Mouse (Mus musculus): ENCODE data around the gene Txlna. TPM values are rescaled to one million over a fixed set of nuclear protein-coding genes. Genes with fewer than 3 reads are reported as not detected.

The Txlna gene
- polyA plus RNA-seq, 1 experiment from 2014 or later = 92.7 TPM

DNA sequence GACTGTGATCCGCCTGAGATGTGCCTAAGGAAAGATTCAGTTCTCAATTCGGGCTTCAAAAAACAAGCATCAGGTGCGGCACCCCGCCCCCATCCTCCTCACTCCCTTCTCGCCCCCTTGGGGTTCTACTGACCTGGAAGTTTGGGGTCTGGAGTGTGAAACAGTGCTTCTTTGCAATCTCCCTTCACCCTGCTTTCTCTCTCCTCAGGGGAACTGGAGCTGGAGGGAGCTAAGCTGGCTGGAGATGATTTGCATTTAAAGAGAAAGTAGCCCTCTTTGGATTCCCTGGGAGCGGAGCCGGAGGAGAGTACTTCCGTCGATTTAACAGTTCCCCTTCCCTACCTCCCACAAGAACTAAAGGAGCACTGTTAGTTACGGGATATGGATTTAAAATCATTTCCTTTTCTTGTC, 17.2 kb downstream of the Txlna start, which contains the start of gene Ccdc28b:
Ccdc28b (minus strand) TSS at position 267 of the 411 bp plus-strand sequence.
- Histone ChIP-seq H3K27me3 (no peaks in the 10 kb centered on the region), H3K9me3 (no peaks in the 10 kb centered on the region), H3K4me3 (peak within 1 kb of the TSS; percentile 61), H3K4me1 (peaks cover 44% of the 10 kb centered on the region), H3K27ac (peak within 1 kb of the TSS; percentile 89), H3K9ac (peak within 1 kb of the TSS; percentile 58), H3K4me2 (peak within 1 kb of the TSS; percentile 79), H3K36me3 (peaks cover 32% of the 10 kb centered on the region)
- WGBS = 0% methylated on average over 10 of the region's 10 CpGs
- no peak for ATAC-seq (ENCODE audit: insufficient number of reproducible peaks, low FRiP score, low TSS enrichment, low read depth)

DNA sequence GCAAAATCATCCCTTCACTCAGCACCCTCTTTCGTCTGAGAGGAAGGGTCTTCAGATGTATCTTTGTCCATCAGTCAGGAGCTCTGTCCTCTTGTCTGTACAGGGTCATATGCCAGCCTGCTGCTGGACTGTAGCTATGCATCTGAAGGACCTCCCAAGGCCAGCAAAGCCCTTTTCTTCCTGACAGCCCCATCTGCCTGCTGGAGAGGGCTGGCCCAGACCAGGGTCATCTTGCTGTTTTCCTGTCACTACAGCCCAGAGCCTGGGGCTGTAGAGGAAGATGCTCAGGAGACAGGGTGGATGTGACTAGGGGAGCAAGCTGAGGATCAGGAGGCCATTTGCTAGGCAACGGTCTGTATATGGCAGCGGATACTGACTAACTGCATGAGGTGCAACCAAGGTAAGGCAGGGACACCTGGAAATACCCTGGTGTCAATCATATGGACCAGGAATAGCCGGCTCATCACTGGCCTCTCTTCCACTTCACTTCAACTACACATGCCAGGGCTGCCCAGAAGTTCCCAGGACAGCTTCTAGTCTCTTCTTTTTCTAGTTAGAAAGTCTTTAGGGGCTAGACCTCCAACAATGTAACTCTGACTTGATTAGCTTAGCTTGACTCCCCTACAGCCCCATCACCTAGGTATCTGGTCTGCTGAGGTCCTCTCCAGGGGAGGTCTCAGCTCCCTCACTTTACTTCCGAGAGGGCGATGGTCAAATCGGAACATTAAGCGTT, 17.9 kb downstream of the Txlna start:
- Histone ChIP-seq H3K9ac (peak overlapping the region; percentile 58), H3K36me3 (peaks cover 24% of the 10 kb centered on the region), H3K27me3 (no peaks in the 10 kb centered on the region), H3K4me3 (peak overlapping the region; percentile 61), H3K4me2 (peak overlapping the region; percentile 79), H3K27ac (peak overlapping the region; percentile 89), H3K4me1 (peaks cover 51% of the 10 kb centered on the region), H3K9me3 (no peaks in the 10 kb centered on the region)
- ATAC-seq (ENCODE audit: insufficient number of reproducible peaks, low FRiP score, low TSS enrichment, low read depth) = no peak
- 23% methylated on average over 8 of the region's 8 CpGs for WGBS

GRCm38 (mm10) chr4:129622120-129622802, 18.6 kb downstream of the Txlna start:
- H3K9me3 ChIP-seq = no peaks in the 10 kb centered on the region
- ATAC-seq (ENCODE audit: insufficient number of reproducible peaks, low FRiP score, low TSS enrichment, low read depth) = no peak
- H3K4me2 ChIP-seq = peak overlapping the region; percentile 79; the same call in 1 of the 2 replicates
- H3K27ac ChIP-seq = peak overlapping the region; percentile 43; the same call in 1 of the 2 replicates
- no peaks in the 10 kb centered on the region for H3K27me3 ChIP-seq
- 73% methylated on average over 11 of the region's 11 CpGs for WGBS
- H3K9ac ChIP-seq = peak overlapping the region; percentile 58; the same call in 1 of the 2 replicates
- H3K36me3 ChIP-seq = peaks cover 19% of the 10 kb centered on the region
- no peak overlapping the region for H3K4me3 ChIP-seq
- peaks cover 54% of the 10 kb centered on the region for H3K4me1 ChIP-seq

DNA sequence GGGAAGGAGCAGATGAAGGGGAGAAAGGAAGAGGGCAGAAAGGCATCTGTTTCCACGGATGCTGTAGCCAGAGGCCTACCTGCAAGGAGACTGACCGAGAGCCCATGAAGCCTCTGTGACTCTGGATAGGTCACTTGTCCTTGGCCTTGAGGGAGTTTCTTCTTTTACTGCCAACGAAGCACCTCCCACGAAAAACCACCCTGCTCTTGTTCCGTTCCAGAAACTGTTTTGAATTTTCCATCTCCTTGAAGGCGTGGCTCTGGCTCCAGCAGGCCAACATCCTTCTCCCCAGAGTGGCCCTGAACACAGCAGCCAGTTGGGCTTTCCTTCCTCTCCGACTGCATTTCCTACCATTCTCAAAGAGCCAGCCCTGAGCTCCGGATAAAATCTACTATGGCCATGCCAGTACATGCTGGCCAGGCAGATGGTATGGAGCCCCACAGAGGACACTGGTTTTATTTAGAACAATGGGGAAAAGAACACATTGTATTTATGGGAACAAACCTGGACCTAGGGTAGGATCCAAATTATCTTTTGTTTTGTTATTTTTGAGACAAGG, 19.5 kb downstream of the Txlna start:
- Histone ChIP-seq H3K27ac (peak overlapping the region; percentile 43), H3K4me1 (peaks cover 54% of the 10 kb centered on the region), H3K36me3 (peaks cover 19% of the 10 kb centered on the region), H3K4me2 (no peak overlapping the region), H3K27me3 (no peaks in the 10 kb centered on the region), H3K9ac (no peak overlapping the region), H3K4me3 (no peak overlapping the region), H3K9me3 (no peaks in the 10 kb centered on the region)
- WGBS = 74% methylated on average over 8 of the region's 8 CpGs
- ATAC-seq (ENCODE audit: insufficient number of reproducible peaks, low FRiP score, low TSS enrichment, low read depth) = no peak

DNA sequence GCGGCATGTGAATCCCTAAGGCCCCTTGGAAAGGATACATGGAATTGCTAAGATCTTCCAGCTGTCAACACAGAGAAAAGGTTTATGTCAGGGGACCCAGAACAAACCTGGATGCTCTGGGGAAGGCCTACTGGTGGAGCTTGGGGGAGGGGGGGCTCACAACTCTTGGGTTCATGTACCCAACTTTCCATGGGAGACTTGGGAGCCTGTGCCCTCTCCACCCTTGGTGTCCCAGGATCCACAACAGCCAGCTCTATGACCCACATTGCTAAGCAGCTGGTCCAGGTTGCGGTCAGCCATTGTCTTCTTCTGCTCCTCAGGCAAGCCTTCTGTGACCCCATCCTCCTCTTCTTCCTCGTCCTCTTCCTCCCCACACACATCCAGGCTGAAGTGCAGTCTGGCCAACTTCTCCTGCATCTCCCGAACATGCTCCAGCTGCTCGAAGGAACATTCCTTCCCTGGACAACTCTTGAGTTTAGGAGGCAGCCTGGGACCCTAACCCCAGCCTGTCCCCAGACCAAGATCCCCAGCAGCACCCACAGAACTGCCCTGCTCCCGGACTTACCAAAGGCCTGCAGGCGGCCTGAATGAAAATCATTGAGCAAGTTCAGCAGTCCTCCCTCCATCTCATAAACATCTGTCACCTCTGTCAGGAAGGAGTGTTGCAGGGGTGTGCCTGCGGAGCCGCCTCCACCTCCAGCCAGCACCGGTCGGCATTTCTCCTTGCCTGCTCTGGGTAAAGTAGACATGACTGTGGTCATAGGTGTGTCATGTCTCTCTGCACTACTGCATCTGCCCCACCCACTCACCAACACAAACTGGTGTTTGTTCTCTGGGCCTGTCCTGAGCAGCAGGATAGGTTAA, 20.2 kb downstream of the Txlna start:
- peaks cover 19% of the 10 kb centered on the region for H3K36me3 ChIP-seq
- 82% methylated on average over 11 of the region's 11 CpGs for WGBS
- H3K27ac ChIP-seq = peak overlapping the region; percentile 43
- no peaks in the 10 kb centered on the region for H3K27me3 ChIP-seq
- ATAC-seq (ENCODE audit: insufficient number of reproducible peaks, low FRiP score, low TSS enrichment, low read depth) = no peak
- no peak overlapping the region for H3K9ac ChIP-seq
- peaks cover 53% of the 10 kb centered on the region for H3K4me1 ChIP-seq
- H3K9me3 ChIP-seq = no peaks in the 10 kb centered on the region
- H3K4me2 ChIP-seq = no peak overlapping the region
- no peak overlapping the region for H3K4me3 ChIP-seq

DNA sequence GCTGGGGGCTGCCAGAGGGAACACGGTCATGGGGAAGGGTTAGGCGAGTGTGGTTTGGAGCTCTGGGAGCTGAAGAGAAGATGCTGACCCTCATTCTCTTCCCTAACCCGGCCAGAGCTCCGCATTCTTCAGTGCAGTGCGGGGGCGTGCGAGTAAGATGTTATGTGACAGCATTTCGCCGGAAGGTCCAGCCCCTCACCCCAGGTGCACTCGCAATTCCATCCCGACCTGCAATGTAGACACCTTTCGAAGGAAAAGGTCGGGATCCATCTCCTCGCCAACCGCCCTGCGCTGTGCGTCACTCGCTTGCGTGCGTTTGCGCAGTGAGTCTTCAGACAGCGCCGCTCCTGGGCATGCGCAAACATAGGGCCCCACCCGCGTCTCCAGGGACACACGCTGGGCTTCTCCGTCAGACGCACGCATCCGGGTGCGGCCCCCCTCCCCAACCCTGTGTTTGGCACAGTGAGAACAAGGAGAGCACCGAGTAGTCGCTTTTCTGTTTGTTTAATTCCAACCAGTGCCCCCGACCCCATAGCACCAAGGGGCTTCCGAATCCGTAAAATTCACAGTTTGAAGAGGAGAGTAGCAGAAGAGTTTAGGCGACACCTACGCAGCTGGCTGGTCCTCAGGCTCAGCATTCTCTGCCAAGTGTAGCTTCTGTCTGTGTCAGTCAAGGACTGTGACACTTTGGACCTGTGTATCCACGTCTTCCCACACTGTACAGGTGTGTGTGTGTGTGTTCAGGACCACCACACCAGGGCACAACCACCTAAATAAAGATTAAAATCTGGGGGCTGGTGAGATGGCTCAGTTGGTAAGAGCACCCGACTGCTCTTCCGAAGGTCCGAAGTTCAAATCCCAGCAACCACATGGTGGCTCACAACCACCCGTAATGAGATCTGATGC, 21.8 kb downstream of the Txlna start, which contains the start of gene Iqcc:
Iqcc (minus strand) TSS at position 314 of the 906 bp plus-strand sequence.
- WGBS = 4% methylated on average over 44 of the region's 44 CpGs
- Histone ChIP-seq H3K9ac (peak within 1 kb of the TSS; percentile 71), H3K4me3 (peak within 1 kb of the TSS; percentile 67), H3K27ac (peak within 1 kb of the TSS; percentile 93), H3K9me3 (no peaks in the 10 kb centered on the region), H3K4me1 (peaks cover 37% of the 10 kb centered on the region), H3K27me3 (no peaks in the 10 kb centered on the region), H3K4me2 (peak within 1 kb of the TSS; percentile 73), H3K36me3 (peaks cover 20% of the 10 kb centered on the region)
- ATAC-seq (ENCODE audit: insufficient number of reproducible peaks, low FRiP score, low TSS enrichment, low read depth) = peak; percentile 88

DNA sequence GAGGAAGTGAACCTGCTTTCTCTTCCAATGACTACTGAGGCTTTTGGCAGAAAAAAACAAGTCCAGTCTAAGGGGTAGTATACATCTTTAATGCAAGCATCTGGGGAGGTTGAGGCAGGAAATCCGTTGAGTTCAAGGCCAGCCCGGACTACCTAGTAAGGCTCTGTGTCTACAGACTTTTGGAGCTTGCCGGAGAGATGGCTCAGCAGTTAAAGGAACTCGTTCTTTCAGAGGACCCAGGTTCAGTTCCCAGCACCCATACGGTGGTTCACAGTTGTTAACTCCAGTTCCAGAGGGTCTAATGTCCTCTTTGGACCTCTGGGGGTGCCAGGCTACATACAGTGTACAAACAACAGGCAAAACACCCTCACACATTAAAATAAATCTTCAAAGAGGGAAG, 22.8 kb downstream of the Txlna start:
- Histone ChIP-seq H3K27ac (no peak overlapping the region; the same call in 1 of the 2 replicates), H3K4me1 (peaks cover 34% of the 10 kb centered on the region), H3K27me3 (no peaks in the 10 kb centered on the region), H3K4me3 (peak overlapping the region; percentile 67), H3K36me3 (peaks cover 20% of the 10 kb centered on the region), H3K4me2 (peak overlapping the region; percentile 73), H3K9me3 (no peaks in the 10 kb centered on the region), H3K9ac (0 out of 2 replicates have a peak overlapping the region, but pooled peaks have one; percentile 71)
- WGBS = 94% methylated on average over 5 of the region's 5 CpGs
- no peak for ATAC-seq (ENCODE audit: insufficient number of reproducible peaks, low FRiP score, low TSS enrichment, low read depth)

GRCm38 (mm10) chr4:129617121-129617641, 23.7 kb downstream of the Txlna start:
- 92% methylated on average over 7 of the region's 7 CpGs for WGBS
- Histone ChIP-seq H3K4me2 (no peak overlapping the region), H3K36me3 (peaks cover 20% of the 10 kb centered on the region), H3K9ac (no peak overlapping the region), H3K27ac (no peak overlapping the region), H3K27me3 (no peaks in the 10 kb centered on the region), H3K4me3 (no peak overlapping the region), H3K4me1 (peaks cover 26% of the 10 kb centered on the region), H3K9me3 (no peaks in the 10 kb centered on the region)
- no peak for ATAC-seq (ENCODE audit: insufficient number of reproducible peaks, low FRiP score, low TSS enrichment, low read depth)

DNA sequence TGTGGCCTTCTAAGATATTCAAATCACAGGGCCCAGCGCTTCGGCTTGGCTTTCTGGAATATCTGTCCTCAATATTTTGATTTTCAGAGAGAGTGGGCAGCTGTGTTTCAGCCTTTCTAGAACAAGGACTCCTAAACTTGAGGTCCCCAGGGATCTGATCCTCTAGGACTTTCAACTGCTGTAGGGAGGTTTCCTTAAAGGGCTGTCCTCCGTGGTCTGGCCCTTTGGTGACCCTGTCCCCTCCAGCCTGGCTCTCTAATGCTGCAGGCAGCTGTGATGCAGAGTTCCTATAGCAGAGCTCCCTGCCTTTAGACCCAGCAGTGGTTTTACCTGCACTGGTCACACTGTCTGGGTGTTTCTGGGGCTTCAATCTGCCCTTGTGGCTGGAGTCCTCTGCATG, 24.2 kb downstream of the Txlna start:
- 88% methylated on average over 3 of the region's 3 CpGs for WGBS
- H3K4me1 ChIP-seq = peaks cover 20% of the 10 kb centered on the region
- H3K27me3 ChIP-seq = no peaks in the 10 kb centered on the region
- no peak overlapping the region for H3K4me2 ChIP-seq
- H3K27ac ChIP-seq = no peak overlapping the region
- no peaks in the 10 kb centered on the region for H3K9me3 ChIP-seq
- peaks cover 20% of the 10 kb centered on the region for H3K36me3 ChIP-seq
- H3K4me3 ChIP-seq = no peak overlapping the region
- no peak for ATAC-seq (ENCODE audit: insufficient number of reproducible peaks, low FRiP score, low TSS enrichment, low read depth)
- H3K9ac ChIP-seq = no peak overlapping the region

DNA sequence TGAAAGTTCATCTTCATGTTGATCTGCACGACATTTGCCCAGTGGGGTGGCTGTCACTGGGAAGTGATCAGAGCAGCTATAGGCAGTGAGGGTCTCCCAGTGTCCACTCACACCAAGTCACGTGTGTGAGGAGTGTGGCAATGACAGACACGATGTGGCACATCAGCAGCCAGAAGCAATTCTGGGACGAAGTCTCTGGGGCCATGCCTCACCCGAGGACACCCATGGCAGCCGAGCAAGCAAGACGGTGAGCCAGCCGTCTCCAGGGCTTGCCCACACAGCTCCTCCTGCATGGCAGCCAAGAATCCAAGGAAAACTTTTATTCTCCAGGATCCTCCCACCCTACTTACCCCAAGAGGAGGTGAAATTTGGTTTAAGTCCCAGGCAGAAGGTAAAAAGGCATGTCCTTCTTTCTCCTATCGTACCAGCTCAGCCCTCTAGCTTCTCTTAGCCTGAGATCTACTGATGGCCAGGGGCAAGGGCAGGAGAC, 25.0 kb downstream of the Txlna start:
- H3K4me3 ChIP-seq = no peak overlapping the region
- H3K4me2 ChIP-seq = no peak overlapping the region
- H3K4me1 ChIP-seq = peaks cover 13% of the 10 kb centered on the region
- 89% methylated on average over 9 of the region's 9 CpGs for WGBS
- no peaks in the 10 kb centered on the region for H3K9me3 ChIP-seq
- H3K27me3 ChIP-seq = no peaks in the 10 kb centered on the region
- no peak overlapping the region for H3K9ac ChIP-seq
- peaks cover 18% of the 10 kb centered on the region for H3K36me3 ChIP-seq
- no peak overlapping the region for H3K27ac ChIP-seq
- ATAC-seq (ENCODE audit: insufficient number of reproducible peaks, low FRiP score, low TSS enrichment, low read depth) = no peak

Data from limb, embryonic 15.5 days (tissue).